Mouse (Mus musculus) natural killer cell, adult 2 months (primary cell): ENCODE data around the gene Haao.

Experiments used
- DNase-seq, 2 experiments: peaks; one replicate each; pipeline ENCODE4 v3.0.0; 2022; ENCODE audit warnings: low spot score in 2 of 2

The Haao gene

GRCm38 (mm10) chr17:83834120-83834519, 13.6 kb downstream of the Haao start:
- DNase-seq: no peak

DNA sequence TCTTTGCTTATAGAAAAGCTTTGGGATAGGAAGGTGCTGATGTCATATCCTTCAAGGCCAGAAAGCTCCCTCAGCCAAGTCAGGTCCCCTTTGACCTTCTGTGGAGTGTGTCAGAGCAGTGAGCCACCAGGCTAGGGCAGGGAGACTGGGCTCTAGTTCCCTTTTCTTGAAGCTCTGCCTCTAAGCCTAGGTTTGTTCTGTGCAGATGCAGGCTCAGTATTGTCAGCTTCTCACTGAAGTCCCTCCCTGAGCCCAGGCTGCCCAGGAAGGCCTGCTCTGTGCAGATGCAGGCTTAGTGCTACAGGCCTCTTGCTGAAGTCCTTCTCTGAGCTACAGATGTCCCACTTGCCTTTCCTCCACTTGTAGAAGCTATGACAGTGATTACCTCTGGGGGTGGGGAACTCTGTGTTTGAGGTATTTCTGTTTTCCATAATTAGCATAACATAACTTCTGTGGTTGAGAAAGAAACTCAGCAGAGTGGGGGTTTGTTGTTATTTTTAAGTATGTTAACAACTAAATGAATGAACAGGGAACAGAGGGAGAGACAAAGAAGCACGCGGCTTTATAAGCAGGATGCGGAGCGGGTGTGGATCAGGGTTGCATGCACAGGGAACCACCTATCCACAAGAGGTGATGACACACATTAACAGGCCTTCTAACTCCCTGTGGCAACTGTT, 17.0 kb downstream of the Haao start:
- DNase-seq: peak; percentile 23 to 72

DNA sequence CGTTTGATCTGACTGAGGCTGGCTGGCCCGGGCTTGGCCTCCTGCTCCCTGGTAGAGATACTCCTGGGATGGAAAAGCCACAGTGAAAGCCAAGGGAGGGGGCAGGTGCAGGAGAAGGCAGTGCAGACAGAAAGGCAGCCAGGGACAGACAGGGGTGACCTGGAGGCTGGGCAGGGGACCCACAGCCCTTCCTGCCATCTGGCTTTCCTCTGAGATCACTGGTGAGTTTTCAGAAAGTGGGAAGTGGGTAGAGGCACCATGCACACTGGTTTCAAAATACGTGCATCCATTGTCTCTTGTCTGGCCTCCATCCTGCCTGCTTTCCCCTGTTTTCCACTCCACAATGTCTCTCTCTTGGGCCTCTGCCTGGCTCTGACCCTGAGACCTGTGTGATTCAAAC, 18.4 kb downstream of the Haao start:
- no peak for DNase-seq

GRCm38 (mm10) chr17:83823835-83824234, 23.9 kb downstream of the Haao start:
- peak; percentile 56 to 67 for DNase-seq

GRCm38 (mm10) chr17:83821876-83822275, 25.9 kb downstream of the Haao start:
- peak; percentile 56 to 58 for DNase-seq

DNA sequence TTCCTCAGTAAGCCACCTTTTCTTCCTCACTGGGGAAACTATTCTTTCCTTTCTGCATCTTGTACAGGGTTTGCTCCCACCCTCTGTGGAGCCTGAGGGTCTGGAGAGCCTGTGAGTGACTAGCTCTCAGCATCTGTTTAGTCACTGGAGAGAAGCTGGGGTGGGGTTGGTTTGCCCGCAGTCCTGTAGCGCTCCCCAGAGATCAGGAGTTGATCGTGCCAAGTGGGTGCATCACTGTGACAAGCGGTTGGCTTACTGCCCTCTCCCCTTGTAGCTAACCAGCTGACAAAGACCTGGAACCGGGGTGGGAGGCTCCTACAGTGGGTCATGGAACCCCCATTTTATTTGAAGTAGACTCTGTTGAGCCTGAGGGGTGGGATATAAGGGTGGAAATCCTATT, 27.1 kb downstream of the Haao start:
- no peak for DNase-seq

DNA sequence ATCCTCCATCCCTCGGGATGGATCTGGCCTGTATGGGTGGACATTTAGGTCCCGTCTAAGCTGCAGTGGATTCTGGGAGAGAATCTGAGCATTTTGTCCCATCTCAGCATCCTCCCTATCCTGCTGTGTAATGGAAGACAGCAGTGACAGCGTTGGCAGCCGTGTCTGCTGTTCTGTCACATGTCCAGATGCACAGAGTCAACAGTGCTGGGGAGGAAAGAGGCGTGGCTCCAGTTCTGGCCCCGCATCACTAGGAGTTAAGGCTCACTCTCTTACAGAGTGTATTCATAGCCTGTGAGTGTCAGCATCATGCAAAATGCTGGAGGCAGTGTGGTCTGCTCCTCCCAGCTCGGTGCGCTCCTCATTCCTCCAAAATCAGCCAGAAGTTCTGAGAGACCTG, 28.3 kb downstream of the Haao start:
- DNase-seq: no peak

DNA sequence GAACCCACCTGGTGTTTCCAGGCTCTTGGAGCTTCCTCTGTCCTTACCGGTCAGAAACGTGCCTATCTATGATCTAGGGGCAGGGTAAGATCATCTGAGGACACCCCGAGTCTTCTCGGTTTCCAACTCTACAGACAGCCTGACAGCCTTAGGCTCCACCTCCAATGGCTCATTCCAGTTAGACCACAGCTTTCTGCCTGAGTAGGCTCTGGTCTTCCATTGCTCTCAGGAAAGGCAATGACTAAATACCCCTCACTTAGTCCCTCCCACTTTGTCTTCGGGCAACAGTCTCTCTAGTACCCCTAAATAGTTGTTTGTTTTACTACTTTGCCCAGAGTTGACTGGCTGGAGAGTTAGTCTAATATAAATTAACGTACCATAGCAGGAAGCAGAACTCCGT, 30.8 kb downstream of the Haao start:
- DNase-seq: no peak

DNA sequence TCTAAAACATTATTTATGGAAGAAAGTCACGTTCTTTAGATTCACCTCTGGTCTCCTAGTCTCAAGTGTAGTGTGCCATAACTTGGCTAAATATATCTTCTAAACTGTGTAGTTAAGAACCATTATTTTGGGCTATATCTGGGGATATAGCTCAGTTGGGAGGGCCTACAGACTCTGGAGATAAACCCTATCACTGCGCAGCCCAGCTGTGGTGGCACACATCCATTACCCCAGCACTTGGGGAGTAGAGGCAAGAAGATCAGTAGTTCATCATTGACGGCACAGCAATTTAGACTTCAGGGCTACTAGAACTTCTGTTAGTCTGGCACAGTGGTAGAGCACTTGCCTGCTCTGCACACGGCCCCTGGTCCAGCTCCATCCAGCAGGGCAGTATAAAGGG, 34.7 kb downstream of the Haao start:
- DNase-seq: no peak

DNA sequence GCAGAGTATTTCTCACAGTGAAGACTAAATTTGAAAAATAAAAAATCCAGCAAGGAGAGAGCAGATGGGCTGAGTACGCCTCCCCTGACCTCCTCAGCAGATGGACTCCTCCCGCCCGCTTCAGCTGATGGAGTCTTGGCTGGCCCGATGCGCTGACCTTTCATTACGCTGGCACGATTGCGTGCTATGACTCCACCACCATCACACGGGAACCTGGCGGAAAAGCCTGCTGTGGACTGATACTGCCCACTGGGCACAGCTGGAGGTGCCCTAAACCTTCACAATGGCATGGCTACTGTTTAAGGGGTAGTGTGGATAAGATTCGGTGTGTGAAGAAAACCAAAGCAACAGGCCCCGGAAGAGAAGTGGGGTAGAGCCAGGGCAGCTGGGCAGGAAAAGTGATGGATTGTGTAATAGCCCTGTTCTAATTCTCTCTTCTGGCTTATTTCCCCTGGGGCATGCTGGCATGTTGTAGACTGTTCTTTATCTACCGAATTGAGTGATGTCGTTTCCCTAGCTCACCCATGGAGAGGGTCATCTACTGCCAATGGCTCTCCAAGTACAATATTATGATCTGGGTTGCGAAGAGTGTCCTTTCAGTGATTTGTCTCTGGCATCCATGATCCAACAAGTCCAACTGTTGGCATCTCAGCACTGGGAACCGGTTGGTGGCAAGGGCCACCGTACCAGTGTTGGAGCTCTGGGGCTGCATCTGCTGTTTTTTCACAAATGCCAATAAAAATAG, 35.4 kb downstream of the Haao start:
- no peak for DNase-seq

GRCm38 (mm10) chr17:83810285-83810684, 37.5 kb downstream of the Haao start:
- no peak for DNase-seq

- DNase-seq: no peak
These were observed 38.5 kb downstream of the Haao start for GRCm38 (mm10) chr17:83809197-83809829.

DNA sequence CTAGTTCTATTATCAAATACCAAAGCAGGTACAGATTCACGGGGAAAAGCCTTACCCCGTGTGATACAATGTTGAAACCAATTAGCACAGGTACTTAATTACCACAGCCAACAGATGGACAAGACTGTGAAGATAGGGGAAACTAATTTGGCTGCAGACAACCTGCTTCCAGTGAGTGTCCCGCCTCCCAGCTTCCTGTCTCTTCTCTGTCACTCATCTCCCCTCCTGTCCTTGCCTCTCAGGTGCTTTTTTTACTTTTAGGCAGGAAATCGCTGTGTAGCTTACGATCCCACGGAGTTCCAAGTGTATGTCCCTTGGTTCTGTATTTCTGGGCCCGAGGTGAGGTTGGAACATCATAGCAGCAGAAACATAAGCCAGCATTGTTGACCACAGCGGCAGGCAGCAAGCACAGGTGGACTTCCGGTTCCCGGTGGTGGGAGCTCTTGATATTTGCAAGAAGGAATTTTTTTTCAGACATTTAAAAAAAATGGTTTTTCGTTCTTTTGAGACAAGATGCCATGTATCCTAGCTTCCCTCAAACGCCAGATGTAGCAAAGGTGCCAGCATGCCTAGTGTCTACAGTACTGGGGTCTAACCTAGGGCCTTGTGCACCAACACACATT, 39.2 kb downstream of the Haao start:
- no peak for DNase-seq

GRCm38 (mm10) chr17:83807778-83808398, 39.9 kb downstream of the Haao start:
- DNase-seq: peak; percentile 68 to 83

- DNase-seq: peak in 1 of 2 experiments; percentile 67
These were observed 40.4 kb downstream of the Haao start for GRCm38 (mm10) chr17:83807345-83807744.

DNA sequence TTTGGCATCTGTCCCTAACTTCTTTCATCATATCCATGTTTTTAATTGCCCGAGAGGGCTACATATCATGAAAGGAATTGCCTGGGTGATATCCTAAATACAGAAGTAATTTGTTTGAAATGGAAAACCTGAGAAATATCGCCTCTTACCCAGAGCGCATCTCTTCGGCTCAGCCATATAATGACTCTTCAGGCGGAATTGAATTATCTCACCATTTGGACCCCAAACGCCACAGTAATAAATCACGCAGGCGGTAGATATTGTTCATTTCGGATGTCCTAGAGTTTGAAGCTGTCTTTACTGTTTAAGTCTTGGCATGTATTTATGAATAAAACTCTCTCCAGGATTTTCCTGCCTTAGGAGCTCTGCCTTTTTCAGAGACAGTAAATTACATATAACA, 42.7 kb downstream of the Haao start:
- no peak for DNase-seq

DNA sequence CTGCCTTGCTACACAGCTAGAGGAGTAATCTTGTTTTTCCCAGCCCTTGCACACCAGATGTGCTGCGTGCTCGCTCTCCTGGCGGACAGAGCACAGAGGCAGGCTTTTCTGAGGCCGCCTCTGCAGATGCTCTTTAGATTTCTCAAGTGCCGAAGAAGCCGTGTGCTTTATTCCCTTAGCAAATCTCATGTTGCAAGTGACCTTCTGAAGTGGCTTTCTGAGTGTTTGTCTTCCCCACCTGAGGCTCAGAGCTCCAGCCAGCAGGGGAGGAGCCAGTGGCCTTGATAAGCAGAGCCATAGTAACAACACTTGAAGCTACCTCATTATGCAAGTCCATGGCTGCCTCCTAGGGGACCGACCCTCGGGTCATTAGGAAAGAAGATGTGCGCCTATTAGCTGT, 43.8 kb downstream of the Haao start:
- DNase-seq: no peak

- DNase-seq: peak in 1 of 2 experiments; percentile 47
These were observed 48.2 kb downstream of the Haao start for GRCm38 (mm10) chr17:83799506-83800050.

GRCm38 (mm10) chr17:83795121-83795520, 52.6 kb downstream of the Haao start:
- DNase-seq: no peak

DNA sequence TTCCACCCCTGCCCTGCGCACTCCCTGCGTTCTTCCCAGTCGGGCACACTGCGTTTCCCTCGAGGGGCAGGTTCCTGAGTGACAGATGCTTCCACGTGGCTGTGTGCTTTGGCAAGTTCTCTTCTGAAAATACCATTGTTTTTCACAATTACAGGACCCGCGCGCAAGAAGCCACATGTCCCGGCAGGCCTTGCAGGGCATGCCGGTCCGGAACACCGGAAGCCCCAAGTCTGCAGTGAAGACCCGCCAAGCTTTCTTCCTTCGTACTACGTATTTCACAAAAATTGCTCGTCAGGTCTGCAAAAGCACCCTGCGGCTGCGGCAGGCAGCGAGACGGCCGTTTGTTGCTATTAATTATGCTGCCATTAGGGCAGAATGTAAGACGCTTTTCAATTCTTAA, 55.4 kb downstream of the Haao start:
- no peak for DNase-seq

GRCm38 (mm10) chr17:83790158-83790557, 57.6 kb downstream of the Haao start:
- no peak for DNase-seq

- DNase-seq: no peak
These were observed 61.3 kb downstream of the Haao start for GRCm38 (mm10) chr17:83786418-83786817.
